Mouse (Mus musculus): ENCODE data around the gene Cps1.

Cps1 gene

DNA sequence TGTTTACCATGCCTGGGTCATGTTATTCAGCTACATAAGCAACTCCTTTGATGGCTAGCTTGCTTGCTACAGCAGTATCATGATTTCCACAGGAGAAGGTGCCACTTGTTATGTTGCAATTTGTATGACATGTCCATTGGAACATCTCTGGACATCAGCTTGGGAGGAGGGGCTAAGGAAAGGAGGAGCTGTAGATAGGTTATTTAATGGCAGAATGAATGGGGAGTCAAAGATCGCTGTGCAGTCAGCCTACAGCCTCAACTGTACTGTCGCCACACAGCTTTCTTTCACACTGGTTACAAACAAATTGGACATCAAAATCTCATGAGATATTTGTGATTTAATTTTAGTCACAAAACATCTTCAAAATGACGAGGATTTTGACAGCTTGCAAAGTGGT lies at the start of gene Cps1:
Gene Cps1 (plus strand): TSS at position 230 of the 400 bp plus-strand sequence.
- DNase-seq (ENCODE audit: low read depth): no peak

- no peak for DNase-seq (ENCODE audit: low read depth)
Measured at GRCm38 (mm10) chr1:67077739-67078138, 45.1 kb upstream of the Cps1 start.

- no peak for DNase-seq (ENCODE audit: low read depth)
Measured at GRCm38 (mm10) chr1:67078666-67079065, 44.2 kb upstream of the Cps1 start.

DNA sequence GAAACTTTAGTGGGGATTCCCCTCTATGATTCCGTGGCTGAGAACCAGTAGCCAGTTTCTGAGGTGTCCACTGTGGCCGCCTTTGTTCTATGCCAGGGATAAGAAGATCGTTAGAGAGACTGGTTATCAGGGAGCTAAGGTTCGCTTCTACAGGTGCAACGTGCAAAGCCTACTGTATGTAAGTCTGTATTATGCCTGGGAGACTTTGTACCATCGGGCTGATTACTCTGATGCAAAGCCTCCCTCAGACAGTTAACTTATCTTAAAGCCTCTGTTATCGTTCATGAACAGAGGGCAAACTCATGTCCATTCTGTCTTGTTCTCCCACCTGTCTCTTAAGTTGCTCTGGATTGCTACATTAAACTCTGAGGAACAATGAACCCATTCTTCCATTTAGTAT lies 43.7 kb upstream of the Cps1 start:
- DNase-seq (ENCODE audit: low read depth): no peak

- DNase-seq (ENCODE audit: low read depth): no peak
Measured at GRCm38 (mm10) chr1:67092473-67092872, 30.4 kb upstream of the Cps1 start.

- no peak for DNase-seq (ENCODE audit: low read depth)
Measured at GRCm38 (mm10) chr1:67099215-67099614, 23.6 kb upstream of the Cps1 start.

GRCm38 (mm10) chr1:67103476-67104248 lies 19.2 kb upstream of the Cps1 start:
- no peak for DNase-seq (ENCODE audit: low read depth)

GRCm38 (mm10) chr1:67111621-67112298 lies 11.1 kb upstream of the Cps1 start:
- no peak for DNase-seq (ENCODE audit: low read depth)

DNA sequence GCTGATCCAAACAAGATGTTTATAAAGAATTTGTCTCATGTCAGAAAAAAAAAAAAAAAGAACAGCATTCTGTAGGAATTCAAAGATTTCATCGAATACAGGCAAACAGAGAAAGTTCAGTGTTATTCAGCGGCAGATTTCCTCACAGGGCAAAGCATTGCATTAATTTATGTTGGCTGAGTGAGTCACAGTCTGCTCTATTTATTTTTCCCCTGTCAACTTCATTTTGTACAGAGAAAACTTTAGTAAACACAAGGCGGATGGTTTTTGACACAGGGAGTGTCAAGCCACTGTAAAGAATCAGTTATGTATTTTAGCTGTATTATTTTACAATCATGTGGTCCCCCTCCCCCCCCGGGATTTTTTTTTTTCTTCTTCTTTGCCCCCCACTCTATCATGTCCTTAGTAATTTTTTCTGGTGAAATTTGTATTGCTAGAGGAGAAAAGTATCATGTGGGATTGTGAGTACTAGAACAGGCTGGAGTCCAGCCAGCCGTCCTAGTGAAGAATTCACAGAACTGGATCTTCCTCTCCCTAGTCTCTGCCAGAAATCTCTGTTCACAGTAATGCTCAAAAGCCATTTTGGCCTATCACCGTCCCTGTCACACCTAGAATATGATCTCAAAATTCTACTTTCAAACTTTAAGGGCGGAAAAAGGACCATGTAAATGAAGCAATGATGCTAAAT lies 9.3 kb upstream of the Cps1 start:
- no peak for DNase-seq (ENCODE audit: low read depth)

GRCm38 (mm10) chr1:67116571-67116970 lies 6.3 kb upstream of the Cps1 start:
- DNase-seq (ENCODE audit: low read depth): no peak

GRCm38 (mm10) chr1:67117778-67118177 lies 5.0 kb upstream of the Cps1 start:
- DNase-seq (ENCODE audit: low read depth): no peak

DNA sequence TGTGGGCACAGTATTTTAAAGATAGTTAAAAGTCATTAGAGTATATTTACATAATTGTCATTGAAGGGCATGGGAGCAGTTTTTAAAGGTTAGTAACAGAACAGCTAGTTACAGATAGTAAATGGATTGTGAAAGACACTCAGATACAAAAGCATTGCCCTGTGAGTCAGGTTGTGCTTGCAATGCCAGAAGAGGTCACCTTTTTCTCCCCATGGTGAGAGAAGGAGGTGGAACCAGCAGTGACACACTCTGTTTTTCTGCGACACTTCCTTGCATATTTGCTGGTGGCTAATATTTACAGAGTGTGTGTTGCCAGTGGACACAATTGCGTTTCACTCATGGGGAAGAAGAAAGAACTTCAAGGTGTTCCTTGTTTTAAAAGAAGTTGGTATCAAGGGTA lies 2.6 kb downstream of the Cps1 start:
- DNase-seq (ENCODE audit: low read depth): no peak

DNA sequence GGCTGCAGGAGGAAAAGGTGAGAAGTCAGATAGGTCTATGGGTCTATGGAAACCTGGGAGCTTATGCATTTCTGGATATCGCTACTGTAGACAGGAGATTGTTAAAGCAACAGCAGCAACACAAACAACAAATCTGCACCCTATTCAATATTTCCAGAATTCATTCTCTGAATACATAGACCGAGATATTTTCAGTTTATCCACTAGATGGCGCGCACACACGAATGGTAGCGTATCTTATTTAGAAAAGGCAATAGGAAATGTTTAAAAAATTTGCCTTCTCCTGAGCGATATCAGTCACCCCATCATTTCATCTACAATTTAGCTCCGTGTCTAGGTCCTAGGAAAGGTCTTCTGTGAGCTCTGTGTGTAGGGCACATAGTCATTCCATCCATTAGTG lies 21.1 kb downstream of the Cps1 start:
- peak; percentile 36 for DNase-seq (ENCODE audit: low read depth)

GRCm38 (mm10) chr1:67151246-67151645 lies 28.4 kb downstream of the Cps1 start:
- no peak for DNase-seq (ENCODE audit: low read depth)

DNA sequence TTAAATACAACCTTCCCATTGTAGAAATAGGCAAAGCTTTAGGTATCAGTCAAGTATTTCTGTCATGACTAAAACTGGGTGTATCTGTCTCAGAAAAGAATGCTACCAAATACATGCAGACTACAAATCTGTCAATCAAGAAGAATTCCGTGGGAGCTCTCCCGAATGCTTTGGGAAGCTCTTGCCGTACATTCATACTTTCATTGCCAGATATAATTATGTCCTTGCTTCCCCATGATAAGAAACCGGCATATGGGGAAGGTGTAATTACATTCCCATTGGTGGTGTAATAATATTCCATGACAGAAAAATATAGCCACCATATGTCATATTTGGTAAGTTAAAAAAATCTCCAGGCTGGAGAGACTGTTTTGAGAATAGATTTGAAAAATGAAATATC lies 44.5 kb downstream of the Cps1 start:
- DNase-seq (ENCODE audit: low read depth): no peak

GRCm38 (mm10) chr1:67181165-67181564 lies 58.3 kb downstream of the Cps1 start:
- peak; percentile 21 for DNase-seq (ENCODE audit: low read depth)

GRCm38 (mm10) chr1:67182201-67182600 lies 59.4 kb downstream of the Cps1 start:
- DNase-seq (ENCODE audit: low read depth): no peak

- DNase-seq (ENCODE audit: low read depth): no peak
Measured at GRCm38 (mm10) chr1:67183532-67183931, 60.7 kb downstream of the Cps1 start.

DNA sequence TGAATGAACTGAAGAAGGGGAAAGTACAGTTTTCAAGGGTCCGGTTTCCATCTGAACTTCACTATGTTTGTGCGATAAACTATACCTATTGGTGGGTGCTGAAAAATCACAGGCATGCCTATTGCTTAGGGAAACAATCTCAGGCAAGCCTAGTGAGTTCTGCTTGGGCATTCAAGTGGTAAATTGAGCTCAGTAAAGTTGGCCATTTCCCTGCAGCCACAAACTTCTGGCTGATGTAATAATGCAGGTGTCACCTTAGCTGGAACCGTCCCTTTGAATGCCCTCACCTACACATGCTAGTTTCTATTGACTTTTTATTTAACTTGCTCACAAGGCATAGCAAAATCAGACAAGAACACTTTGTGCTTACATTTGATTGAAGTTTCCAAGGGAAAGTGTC lies 61.3 kb downstream of the Cps1 start:
- no peak for DNase-seq (ENCODE audit: low read depth)

DNA sequence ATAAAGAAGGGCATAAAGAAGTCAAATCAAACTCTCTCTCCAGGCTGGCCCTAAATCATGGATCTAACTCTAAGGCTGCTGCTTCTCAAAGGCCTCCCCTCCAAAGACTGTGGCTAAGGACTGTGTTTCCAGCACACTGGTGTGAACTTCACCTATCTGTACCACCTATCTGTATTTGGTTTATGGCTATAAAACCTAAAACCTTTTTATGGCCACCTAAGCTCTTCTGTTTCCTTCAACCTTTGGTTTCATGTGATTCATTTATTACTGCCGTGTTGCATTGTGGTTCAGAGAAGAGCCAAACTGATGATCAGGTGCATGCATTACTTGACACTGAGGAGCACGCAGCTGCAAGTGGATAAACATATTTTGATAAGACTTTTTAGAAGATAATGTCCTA lies 74.5 kb downstream of the Cps1 start:
- DNase-seq (ENCODE audit: low read depth): no peak

DNA sequence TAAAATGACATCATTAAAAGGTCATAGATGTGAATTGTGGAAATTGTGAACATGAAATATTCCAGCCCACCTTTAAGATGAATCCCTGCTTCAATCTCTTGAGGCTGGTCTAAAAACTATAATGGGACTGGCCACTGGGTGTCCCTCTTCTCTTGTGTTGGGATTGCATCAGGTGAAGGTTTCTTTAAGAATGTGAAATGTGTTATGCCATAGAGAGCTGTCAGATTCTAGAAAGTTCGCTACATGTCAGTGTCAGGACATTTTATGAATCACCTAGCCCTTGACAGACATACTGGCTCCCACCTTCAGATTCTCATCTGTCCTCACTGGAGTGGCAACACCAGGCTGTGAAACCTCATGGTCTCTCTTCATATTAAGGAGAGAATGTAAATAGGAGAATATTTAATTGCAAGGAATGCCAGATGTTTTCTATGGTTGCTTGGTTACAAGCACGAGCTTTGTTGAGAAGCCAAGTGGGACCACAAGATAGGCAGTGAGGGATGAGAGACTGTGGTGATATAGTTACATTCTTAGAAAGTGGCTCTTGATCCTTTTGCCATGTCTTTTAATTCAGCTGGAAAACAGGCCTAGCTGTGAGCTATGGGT lies 95.6 kb downstream of the Cps1 start:
- DNase-seq (ENCODE audit: low read depth): no peak

DNA sequence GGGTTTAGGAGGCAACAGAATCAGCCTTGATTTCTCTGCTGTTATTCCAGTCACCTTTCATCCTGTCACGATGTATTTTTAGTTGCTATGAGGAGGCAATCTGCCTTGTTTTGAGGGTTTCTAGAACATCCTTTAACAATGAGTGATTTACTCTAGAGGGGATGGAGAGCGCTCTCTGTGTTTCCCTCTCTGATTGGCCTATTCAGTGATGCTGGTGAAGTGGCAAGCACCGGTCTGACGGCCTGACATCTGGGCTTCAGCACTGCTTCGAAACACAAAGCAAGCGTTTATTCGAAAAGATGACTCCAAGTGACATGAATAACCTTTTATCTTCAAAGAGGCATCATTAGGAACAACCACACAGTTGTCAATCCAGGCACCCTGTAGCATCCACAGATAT lies 100.8 kb downstream of the Cps1 start:
- DNase-seq (ENCODE audit: low read depth): no peak

DNA sequence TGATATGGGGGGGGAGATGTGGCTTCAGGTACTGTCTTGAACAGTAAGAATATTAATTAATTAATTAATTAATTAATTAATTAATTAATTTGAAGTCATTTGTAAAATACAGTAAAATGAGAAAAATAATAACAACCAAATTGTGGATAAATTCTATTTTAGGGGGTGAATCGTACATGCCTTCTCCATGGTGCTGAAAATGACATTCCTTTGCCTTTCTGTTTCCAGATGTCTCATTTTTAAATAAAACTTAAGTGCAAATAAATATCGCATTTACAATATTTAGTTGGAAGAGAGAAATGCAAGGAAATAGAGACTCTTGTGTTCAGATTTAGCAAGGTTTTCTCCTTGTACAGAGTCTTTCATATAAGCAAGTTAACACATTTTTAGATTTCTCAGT lies 112.0 kb downstream of the Cps1 start:
- no peak for DNase-seq (ENCODE audit: low read depth)

Data from naive thymus-derived CD4-positive, alpha-beta T cell, adult 2 months (primary cell).